Mouse (Mus musculus): ENCODE measurements around the gene Atp5l. TPM values are rescaled to one million over a fixed set of nuclear protein-coding genes. Genes with fewer than 3 reads are reported as not detected.

Gene Atp5l
- polyA plus RNA-seq, 1 experiment from 2014 or later: 440 TPM

DNA sequence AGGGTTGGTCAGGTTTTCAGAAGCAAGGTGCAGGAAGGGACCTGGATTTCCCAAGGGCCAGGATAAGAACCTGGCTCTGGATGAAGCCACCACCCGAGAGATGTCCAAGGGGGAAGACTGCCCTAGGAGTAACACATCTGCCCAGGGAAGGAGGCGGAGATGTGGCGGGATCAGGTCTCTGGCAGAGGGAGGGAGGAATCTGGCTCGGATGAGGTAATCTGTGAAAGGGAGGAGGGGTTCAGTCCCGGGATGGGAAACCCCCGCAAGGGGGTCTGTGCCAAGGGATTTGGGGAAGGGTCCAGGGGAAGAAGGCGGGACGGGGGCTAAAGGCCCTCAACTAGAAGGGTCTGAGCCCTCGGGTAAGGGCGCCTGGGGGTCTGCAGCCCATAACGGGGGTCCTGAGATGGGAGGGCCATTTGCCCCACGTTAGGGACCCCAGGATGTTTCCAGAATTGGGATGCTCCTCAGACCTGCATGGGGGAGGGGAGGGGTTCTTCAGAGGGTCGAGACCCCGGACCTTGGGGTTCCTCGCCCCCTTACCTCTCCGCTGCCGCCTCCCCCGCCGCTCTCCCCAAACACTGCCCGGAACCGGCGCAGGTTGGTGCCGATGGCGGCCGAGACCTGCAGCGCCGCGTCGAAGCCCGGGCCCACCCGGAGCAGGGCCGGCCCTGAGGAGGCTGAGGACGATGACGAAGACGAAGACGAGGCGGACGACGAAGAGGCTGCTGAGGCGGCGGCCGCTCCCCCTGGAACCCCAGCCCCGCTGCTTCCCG, 40.0 kb downstream of the Atp5l start:
- ChIA-PET POLR2A (interaction anchor here (1.9 kb wide), 1 partner anchor 12 kb away, joined by 7 read pairs; no protein-coding TSS in a partner anchor), CTCF (interaction anchor here (1.0 kb wide), 1 partner anchor 27 kb away, joined by 3 read pairs; no protein-coding TSS in a partner anchor)
- in situ Hi-C loops (cut with MboI; ENCODE audit: low pct_unique_long_range_greater_than_20kb): no loop called here
- no peak for DNase-seq (ENCODE audit: low read depth, low spot score)
- no peak for TF ChIP-seq CTCF (IDR thresholded peaks at IDR 0.05)
- H3K27me3 ChIP-seq: no peaks in the 10 kb centered on the region
- peak; percentile 15 for ATAC-seq

GRCm38 (mm10) chr9:44879694-44880271, 40.8 kb downstream of the Atp5l start:
- no peak for TF ChIP-seq CTCF (IDR thresholded peaks at IDR 0.05)
- ATAC-seq (no peak), DNase-seq (ENCODE audit: low read depth, low spot score) (no peak)
- CTCF ChIA-PET: interaction anchor here (1.0 to 1.2 kb wide), 4 partner anchors 10 to 34 kb away, joined by 3 to 4 read pairs (median 3); no protein-coding TSS in a partner anchor
- POLR2A ChIA-PET: interaction anchor here (1.1 to 1.3 kb wide), 2 partner anchors 24 to 56 kb away, joined by 3 to 5 read pairs; no protein-coding TSS in a partner anchor
- in situ Hi-C loops (cut with MboI; ENCODE audit: low pct_unique_long_range_greater_than_20kb): no loop called here
- H3K27me3 ChIP-seq: no peaks in the 10 kb centered on the region

GRCm38 (mm10) chr9:44878776-44879500, 41.6 kb downstream of the Atp5l start:
- H3K27me3 ChIP-seq: no peaks in the 10 kb centered on the region
- ChIA-PET POLR2A (interaction anchor here (0.6 to 1.3 kb wide), 6 partner anchors 25 to 998 kb away, joined by 3 to 5 read pairs (median 3); no protein-coding TSS in a partner anchor), CTCF (interaction anchor here (0.9 to 1.8 kb wide), 7 partner anchors 9 to 88 kb away, joined by 3 to 5 read pairs (median 3); no protein-coding TSS in a partner anchor)
- ATAC-seq: no peak
- no peak for TF ChIP-seq CTCF (IDR thresholded peaks at IDR 0.05)
- in situ Hi-C loops (cut with MboI; ENCODE audit: low pct_unique_long_range_greater_than_20kb): no loop called here
- DNase-seq (ENCODE audit: low read depth, low spot score): no peak

GRCm38 (mm10) chr9:44877686-44878085, 42.9 kb downstream of the Atp5l start:
- DNase-seq (ENCODE audit: low read depth, low spot score) (no peak), ATAC-seq (no peak)
- ChIA-PET CTCF (interaction anchor here (0.9 to 1.8 kb wide), 3 partner anchors 22 to 89 kb away, joined by 3 to 5 read pairs (median 4); no protein-coding TSS in a partner anchor), POLR2A (no interaction called here)
- TF ChIP-seq CTCF (IDR thresholded peaks at IDR 0.05): no peak
- in situ Hi-C loops (cut with MboI; ENCODE audit: low pct_unique_long_range_greater_than_20kb): no loop called here
- H3K27me3 ChIP-seq: no peaks in the 10 kb centered on the region

GRCm38 (mm10) chr9:44875476-44875875, 45.1 kb downstream of the Atp5l start:
- no peak for TF ChIP-seq CTCF (IDR thresholded peaks at IDR 0.05)
- POLR2A ChIA-PET: no interaction called here
- CTCF ChIA-PET: interaction anchor here (0.7 to 1.0 kb wide), 2 partner anchors 25 to 39 kb away, joined by 3 to 4 read pairs; no protein-coding TSS in a partner anchor
- no peak for ATAC-seq
- no peak for DNase-seq (ENCODE audit: low read depth, low spot score)
- in situ Hi-C loops (cut with MboI; ENCODE audit: low pct_unique_long_range_greater_than_20kb): no loop called here
- H3K27me3 ChIP-seq: no peaks in the 10 kb centered on the region

DNA sequence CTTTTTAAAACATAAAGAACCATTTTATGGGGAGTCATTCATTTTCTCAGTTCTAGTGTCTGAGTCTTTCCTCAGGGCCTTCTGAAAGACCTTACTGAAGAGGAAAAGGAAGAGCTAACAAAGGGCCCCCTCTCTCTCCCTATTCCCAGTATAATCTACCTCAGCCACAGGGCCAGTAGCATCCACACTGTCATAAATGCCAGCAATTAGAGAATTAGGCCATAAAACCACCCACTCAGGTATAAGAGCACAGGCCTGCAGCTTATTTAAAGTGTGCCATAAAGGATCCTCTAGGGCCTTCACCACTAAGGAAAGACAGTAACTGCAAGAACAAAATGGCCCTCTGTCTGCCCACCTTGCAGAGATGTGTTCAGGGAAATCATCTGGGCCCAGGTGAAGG, 46.3 kb downstream of the Atp5l start:
- POLR2A ChIA-PET: no interaction called here
- no peak for DNase-seq (ENCODE audit: low read depth, low spot score)
- CTCF ChIA-PET: no interaction called here
- H3K27me3 ChIP-seq: no peaks in the 10 kb centered on the region
- no peak for TF ChIP-seq CTCF (IDR thresholded peaks at IDR 0.05)
- in situ Hi-C loops (cut with MboI; ENCODE audit: low pct_unique_long_range_greater_than_20kb): no loop called here
- no peak for ATAC-seq

DNA sequence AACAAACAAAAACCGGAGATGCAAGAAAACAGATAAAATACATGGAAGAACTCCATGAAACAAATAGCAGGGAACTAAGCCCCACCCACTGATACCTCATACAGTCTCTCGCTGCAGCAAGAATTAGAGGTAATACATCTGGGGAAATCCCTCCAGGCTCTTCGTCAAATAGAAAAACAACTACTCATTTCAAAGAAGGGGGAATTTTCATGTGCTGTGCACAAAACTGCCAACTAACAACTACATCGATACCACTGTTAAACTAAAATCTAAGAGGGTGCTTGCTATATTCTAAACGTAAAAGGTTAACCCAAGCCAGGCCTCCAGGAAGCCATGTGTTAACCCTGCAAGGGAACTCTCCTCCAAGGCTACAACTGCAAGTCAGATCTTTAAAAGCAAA, 46.9 kb downstream of the Atp5l start:
- ChIA-PET POLR2A (no interaction called here), CTCF (no interaction called here)
- DNase-seq (ENCODE audit: low read depth, low spot score) (no peak), ATAC-seq (no peak)
- in situ Hi-C loops (cut with MboI; ENCODE audit: low pct_unique_long_range_greater_than_20kb): no loop called here
- H3K27me3 ChIP-seq: no peaks in the 10 kb centered on the region
- TF ChIP-seq CTCF (IDR thresholded peaks at IDR 0.05): no peak

GRCm38 (mm10) chr9:44868336-44869094, 52.0 kb downstream of the Atp5l start:
- ATAC-seq (no peak), DNase-seq (ENCODE audit: low read depth, low spot score) (no peak)
- H3K27me3 ChIP-seq: no peaks in the 10 kb centered on the region
- TF ChIP-seq CTCF (IDR thresholded peaks at IDR 0.05): no peak
- ChIA-PET CTCF (interaction anchor here (1.6 kb wide), 1 partner anchor 10 kb away, joined by 4 read pairs; no protein-coding TSS in a partner anchor), POLR2A (interaction anchor here (1.1 kb wide), 1 partner anchor 13 kb away, joined by 3 read pairs; the partner anchor contains the start of gene Kmt2a)
- in situ Hi-C loops (cut with MboI; ENCODE audit: low pct_unique_long_range_greater_than_20kb): no loop called here

DNA sequence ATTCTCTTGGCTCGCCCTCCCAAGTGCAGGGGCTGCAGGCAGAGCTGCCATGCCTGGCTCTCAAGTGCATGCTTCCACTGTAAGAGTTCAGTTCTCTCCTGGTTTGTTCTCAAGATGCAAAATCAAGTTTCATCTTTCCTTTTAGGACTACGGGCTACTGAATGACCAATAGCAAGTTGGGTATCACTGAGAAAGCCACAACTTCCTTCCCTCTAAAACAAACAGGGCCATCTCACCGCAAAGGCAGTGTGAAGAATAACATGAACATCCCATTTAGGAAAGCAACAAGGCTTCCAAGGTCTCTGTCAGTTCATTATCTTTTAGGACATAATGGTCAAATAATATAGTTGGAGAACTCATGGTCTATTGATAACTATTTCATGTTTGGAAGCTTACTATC, 52.9 kb downstream of the Atp5l start:
- POLR2A ChIA-PET: no interaction called here
- in situ Hi-C loops (cut with MboI; ENCODE audit: low pct_unique_long_range_greater_than_20kb): no loop called here
- CTCF ChIA-PET: no interaction called here
- DNase-seq (ENCODE audit: low read depth, low spot score): no peak
- TF ChIP-seq CTCF (IDR thresholded peaks at IDR 0.05): no peak
- ATAC-seq: no peak
- no peaks in the 10 kb centered on the region for H3K27me3 ChIP-seq
